In the genomic region with DNA sequence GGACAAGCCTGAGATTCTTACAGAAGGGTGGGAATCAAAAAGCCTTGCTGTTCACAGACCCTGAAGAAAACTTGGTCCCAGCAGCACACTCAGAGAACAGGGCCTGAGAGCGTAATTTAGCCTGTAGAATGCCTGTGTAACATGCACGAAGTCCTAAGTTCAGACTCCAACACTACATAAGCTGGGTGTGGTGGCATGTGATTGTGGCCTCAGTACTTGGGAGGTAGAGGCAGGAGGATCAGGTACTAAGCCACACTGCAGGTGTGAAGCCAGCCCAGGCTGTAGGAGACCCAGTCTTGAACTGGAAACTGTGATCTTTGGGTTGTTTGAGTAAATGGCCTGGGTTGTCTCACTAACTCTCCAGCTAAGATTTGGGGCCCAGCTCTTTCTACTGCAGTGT, we compare ENCODE assay signal across 28 mouse cellular contexts.
"Had no signal": no experiment of that assay in that cellular context is flagged by ENCODE, and none has a peak within 500 bp of the region (broad histone marks: within the 10 kb centered on the region; RNA-seq: fewer than 3 reads in every experiment).

No protein-coding gene starts in this region.

- H3K9ac ChIP-seq: embryonic facial prominence, embryonic 12.5 days; embryonic facial prominence, embryonic 13.5 days; embryonic facial prominence, embryonic 15.5 days; forebrain, embryonic 12.5 days; forebrain, embryonic 13.5 days; forebrain, embryonic 15.5 days; forebrain, postnatal 0 days had no signal

- H3K4me2 ChIP-seq: embryonic facial prominence, embryonic 12.5 days; embryonic facial prominence, embryonic 13.5 days; embryonic facial prominence, embryonic 15.5 days; forebrain, embryonic 12.5 days; forebrain, embryonic 13.5 days; forebrain, embryonic 15.5 days had no signal

- DNase-seq: cerebellum, adult 8-10 months; cerebellum, adult 9-10 months; cerebellum, adult 9-11 months; cerebellum, postnatal 10 days; cerebellum, postnatal 14 days; cerebellum, postnatal 25 days; cerebellum, postnatal 36 days; embryo, embryonic 11 days; forebrain, postnatal 0 days; gastrocnemius, adult 2 months; gastrocnemius, postnatal 10 days; gastrocnemius, postnatal 14 days; gastrocnemius, postnatal 25 days; gastrocnemius, postnatal 36 days; heart, adult 11 months; heart, adult 18-20 months; heart, adult 2 months had no signal

- H3K4me1 ChIP-seq: embryonic facial prominence, embryonic 10.5 days; embryonic facial prominence, embryonic 12.5 days; embryonic facial prominence, embryonic 13.5 days; forebrain, embryonic 10.5 days; forebrain, embryonic 12.5 days; forebrain, embryonic 13.5 days; forebrain, embryonic 15.5 days had no signal

- H3K4me3 ChIP-seq: embryonic facial prominence, embryonic 10.5 days; embryonic facial prominence, embryonic 12.5 days; embryonic facial prominence, embryonic 13.5 days; embryonic facial prominence, embryonic 15.5 days; erythroblast, embryonic 14.5 days; forebrain, embryonic 10.5 days; forebrain, embryonic 12.5 days; forebrain, embryonic 13.5 days; forebrain, embryonic 15.5 days; gastrocnemius, adult 2 months; heart, adult 2 months had no signal

- ATAC-seq: forebrain, embryonic 13.5 days; forebrain, embryonic 14.5 days; forebrain, embryonic 15.5 days; forebrain, embryonic 16.5 days; forebrain, postnatal 0 days had no signal

- H3K27ac ChIP-seq: embryonic facial prominence, embryonic 10.5 days; embryonic facial prominence, embryonic 12.5 days; embryonic facial prominence, embryonic 13.5 days; embryonic facial prominence, embryonic 15.5 days; forebrain, embryonic 10.5 days; forebrain, embryonic 12.5 days; forebrain, embryonic 13.5 days; forebrain, embryonic 15.5 days; gastrocnemius, adult 2 months; heart, adult 2 months had no signal

- H3K27me3 ChIP-seq: embryonic facial prominence, embryonic 12.5 days; embryonic facial prominence, embryonic 13.5 days; embryonic facial prominence, embryonic 15.5 days; forebrain, embryonic 12.5 days; forebrain, embryonic 13.5 days; forebrain, embryonic 15.5 days had no signal

- H3K9me3 ChIP-seq: embryonic facial prominence, embryonic 10.5 days; embryonic facial prominence, embryonic 12.5 days; embryonic facial prominence, embryonic 13.5 days; embryonic facial prominence, embryonic 15.5 days; forebrain, embryonic 12.5 days; forebrain, embryonic 13.5 days; forebrain, embryonic 15.5 days had no signal
